Mouse (Mus musculus) A20 (cell line): Measurements from ENCODE around the gene Tex2.

ENCODE experiments used
- DNase-seq: peaks from one replicate; pipeline ENCODE4 v3.0.0-alpha.2; 2011; ENCODE audit warnings: low read depth, low spot score

Gene Tex2

DNA sequence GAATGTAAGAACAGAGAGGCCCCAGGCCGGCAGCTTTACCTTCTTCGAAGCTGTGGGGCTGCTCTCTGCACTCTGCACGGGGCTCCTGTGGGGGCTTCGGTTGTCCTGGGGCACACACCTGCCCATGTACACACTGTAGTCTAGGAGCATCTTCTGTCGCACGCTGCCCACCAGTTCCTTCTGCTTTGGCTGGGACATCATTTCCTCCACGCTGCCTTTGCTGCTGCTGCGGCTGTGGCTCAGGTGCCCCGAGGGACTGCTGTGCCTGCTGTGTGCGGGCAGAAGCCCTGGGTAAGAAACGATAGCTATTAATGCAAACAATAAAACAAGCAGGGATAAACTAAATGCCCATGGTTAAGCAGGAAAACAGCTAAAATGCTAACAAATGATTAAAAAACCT lies 69.1 kb downstream of the Tex2 start:
- DNase-seq, result no peak

GRCm38 (mm10) chr11:106543006-106543405 lies 70.2 kb downstream of the Tex2 start:
- DNase-seq, result no peak

DNA sequence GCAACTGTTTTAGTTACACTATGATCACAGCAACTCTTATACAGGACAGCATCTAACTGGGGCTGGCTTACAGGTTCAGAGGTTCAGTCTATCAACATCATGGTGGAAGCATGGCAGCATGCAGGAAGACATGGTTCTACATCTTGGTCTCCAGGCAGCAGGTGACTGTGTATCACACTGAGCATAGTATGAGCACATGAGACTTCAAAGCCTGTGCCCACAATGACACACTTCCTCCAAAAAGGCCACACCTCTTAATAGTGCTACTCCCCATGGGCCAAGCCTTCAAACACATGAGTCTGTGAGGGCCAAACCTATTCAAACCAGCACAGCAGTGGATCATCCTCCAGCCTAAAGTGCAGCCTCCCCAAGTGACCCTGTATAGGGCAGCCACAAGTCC lies 70.8 kb downstream of the Tex2 start:
- DNase-seq, result peak; percentile 32

DNA sequence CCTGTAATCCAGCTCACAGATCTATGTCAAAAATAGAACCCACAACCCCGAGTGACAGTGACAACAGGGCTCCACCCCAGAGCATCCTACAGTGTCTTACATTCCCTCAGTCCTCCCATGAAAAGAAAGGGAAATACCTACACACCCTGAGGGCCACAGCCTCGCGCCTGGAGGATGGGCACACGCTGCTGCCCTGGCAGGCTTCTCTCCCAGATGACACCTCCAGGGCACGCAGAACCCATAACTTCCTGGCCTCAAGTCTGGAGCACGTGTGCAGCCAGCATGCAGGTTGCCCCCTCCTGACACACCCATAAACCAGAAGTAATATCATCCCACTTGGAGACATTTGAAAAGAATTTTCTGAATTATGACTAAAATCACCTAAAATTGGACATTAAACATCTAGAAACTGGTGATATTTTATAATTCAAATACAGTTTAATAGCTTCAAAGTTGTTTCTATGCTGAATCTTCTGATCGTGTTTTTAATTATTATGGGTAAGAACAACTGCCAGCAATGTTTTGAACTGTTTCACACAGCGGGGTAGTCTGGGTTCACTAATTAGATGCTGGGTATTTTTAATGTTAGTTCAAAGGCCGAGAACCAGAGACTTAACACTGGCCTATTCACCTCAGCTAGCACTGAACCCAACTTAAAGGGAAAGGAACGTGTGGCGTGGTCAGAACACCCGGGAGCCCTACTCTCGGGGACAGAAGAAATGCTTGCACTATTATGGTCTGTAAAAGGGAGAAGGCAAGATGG lies 72.5 kb downstream of the Tex2 start:
- no peak for DNase-seq

GRCm38 (mm10) chr11:106536253-106536912 lies 76.8 kb downstream of the Tex2 start:
- no peak for DNase-seq

GRCm38 (mm10) chr11:106535660-106536252 lies 77.5 kb downstream of the Tex2 start:
- no peak for DNase-seq

DNA sequence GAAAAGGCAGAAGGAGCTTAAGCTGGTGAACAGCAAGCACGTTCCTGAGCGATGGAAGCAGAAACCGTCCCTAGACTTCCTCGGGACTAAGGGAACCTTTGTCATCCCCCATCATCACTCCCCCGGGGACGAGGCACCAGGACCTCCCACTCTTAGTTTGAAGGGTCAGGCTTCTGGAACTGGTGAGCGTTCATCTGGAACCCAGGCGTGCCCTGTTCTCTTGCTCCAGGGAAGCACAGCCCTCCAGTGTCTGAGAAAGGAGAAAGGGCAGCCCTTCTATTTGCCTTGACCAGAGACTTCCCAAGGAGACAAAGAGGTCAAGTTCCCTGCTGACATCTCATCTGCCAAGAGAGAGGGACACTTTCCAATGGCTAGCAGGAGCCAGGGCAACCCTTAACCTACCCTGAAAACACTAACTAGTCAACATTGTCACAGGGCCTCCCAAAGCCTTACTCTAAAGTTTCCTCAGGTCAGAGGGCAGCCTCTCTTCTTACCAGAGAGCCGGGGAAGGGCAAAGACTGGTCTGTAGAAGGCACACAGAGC lies 80.9 kb downstream of the Tex2 start:
- no peak for DNase-seq

DNA sequence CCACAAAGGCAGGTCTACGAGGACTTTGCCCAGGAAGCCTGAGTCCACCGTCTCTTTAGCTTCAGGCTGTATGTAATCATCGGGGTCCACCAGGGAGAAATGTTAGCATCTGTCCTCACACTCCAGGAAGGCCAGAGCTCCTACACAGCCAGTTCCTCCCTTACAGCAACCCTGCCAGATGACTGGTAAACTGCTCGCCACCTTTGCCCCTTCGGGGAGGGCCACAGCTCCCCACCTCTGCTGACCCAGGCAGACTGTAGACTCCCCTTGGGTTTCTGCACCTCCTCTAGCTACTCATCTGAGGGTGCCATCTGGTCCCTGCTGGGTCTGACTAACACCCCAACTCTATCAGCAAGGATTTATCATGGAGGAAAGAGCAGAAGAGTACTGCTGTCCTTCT lies 83.4 kb downstream of the Tex2 start:
- DNase-seq, result no peak

GRCm38 (mm10) chr11:106529113-106529512 lies 84.1 kb downstream of the Tex2 start:
- DNase-seq, result no peak

- no peak for DNase-seq
These were observed 85.3 kb downstream of the Tex2 start for GRCm38 (mm10) chr11:106527926-106528325.

DNA sequence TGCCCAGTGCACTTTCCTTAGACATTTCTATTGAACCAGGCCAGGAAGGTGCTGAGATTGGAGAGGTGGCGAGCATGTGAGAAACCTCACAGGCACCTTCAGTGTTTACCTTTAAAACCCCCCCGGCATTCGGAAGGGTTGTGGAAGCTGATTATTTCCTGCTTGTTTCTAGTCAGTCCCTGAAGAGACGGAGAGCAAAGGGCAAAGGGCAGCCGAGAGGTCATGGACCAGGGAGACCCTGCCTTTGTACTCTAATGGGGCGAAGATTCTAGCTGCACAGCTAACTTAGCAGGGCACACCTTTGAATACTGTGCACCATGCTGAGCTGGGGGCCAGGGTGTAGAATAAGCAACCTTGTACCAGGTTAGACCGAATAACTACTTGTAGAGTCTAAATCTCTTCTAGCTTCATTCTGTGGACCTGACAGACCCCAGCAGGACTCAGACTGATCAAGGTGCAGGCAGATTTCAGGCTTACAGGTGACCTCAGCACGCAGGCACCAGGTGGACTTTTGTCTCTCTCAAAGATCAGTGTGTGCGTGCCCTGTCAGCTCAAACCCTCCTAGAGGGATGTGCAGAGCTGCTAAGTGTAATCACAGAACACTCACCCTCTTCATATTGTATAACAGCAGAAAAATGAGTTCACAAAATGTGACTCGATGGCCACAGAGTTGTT lies 85.9 kb downstream of the Tex2 start:
- no peak for DNase-seq

DNA sequence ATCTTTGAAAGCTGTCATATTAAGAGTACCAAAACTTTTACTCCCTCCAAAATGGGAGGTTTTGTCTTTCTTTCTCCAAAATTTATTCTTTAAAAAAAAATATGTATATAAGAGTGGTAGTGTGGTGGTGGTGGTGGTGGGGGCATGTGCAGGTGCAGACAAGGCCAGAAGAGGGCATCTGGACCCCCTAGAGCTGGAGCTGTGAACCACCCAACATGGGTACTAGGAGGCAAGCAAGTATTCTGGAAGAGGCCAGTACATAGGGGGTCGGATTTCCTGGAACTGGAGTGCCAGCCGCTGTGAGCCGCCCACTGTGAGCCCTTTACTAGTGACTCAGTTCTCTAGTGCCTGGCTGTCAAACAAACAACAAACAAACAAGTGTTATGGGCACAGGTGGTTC lies 90.7 kb downstream of the Tex2 start:
- DNase-seq, result no peak

- DNase-seq, result no peak
These were observed 91.6 kb downstream of the Tex2 start for GRCm38 (mm10) chr11:106521612-106522011.

DNA sequence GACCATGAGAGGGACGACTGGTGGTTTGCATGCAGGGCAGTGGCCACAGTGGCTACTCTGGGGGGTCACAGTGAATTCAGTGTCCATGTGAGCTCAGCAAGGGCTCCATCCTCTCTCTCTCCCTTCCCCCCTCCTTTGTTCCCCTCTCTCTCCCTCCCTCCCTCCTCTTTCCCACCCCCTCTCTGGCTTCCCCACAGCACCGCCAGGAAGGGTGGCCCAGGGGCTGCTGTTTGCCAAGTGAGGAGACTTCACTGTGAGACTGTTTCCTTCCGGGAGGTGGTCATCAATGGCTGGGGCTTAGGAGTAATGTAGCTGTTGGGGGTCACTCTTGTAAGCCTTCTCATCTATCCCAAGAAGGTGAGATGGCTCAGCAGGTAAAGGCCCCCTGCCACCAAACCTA lies 92.8 kb downstream of the Tex2 start:
- no peak for DNase-seq

GRCm38 (mm10) chr11:106519519-106519918 lies 93.7 kb downstream of the Tex2 start:
- no peak for DNase-seq

- no peak for DNase-seq
These were observed 94.8 kb downstream of the Tex2 start for GRCm38 (mm10) chr11:106518391-106518790.

- DNase-seq, result no peak
These were observed 98.0 kb downstream of the Tex2 start for GRCm38 (mm10) chr11:106515079-106515745.

DNA sequence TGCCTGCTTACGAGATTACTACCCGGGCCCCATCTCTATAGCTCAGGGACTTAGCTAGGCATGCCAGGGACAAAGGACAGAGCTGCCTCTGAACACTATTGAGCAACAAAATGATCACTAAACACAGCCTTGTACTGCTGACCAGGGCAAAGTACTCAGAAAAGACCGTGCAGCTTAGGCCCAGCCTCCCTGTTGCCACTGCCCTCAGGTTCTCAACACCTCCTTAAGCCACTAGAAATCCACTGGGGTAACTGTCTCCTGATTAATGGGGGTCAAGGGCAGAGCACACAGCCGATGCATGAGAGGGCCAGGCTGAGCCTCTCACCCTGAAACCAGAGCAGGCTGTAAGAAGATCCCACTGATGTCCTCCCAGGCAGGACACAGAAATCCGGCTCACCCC lies 98.8 kb downstream of the Tex2 start:
- no peak for DNase-seq

DNA sequence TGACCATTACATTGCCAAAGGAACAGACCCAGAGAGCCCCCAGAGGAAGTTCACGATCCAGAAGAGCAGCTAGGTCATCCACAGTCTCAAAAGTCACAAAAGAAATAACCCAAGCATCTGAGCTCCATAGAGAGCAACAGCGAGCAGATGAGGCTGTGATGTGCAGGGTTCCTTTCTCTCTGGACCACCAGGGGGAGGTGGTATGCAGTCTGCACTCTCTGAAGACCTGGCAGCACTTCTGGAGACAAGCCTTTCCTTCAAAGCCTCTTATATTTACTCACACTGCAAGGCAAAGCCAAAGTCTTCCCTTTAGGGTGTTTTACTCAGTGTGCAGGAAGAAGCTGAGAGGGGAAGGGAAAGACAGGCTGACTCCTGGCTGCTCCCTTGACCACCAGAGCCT lies 100.1 kb downstream of the Tex2 start:
- peak; percentile 57 for DNase-seq

GRCm38 (mm10) chr11:106512006-106512390 lies 101.2 kb downstream of the Tex2 start:
- no peak for DNase-seq

DNA sequence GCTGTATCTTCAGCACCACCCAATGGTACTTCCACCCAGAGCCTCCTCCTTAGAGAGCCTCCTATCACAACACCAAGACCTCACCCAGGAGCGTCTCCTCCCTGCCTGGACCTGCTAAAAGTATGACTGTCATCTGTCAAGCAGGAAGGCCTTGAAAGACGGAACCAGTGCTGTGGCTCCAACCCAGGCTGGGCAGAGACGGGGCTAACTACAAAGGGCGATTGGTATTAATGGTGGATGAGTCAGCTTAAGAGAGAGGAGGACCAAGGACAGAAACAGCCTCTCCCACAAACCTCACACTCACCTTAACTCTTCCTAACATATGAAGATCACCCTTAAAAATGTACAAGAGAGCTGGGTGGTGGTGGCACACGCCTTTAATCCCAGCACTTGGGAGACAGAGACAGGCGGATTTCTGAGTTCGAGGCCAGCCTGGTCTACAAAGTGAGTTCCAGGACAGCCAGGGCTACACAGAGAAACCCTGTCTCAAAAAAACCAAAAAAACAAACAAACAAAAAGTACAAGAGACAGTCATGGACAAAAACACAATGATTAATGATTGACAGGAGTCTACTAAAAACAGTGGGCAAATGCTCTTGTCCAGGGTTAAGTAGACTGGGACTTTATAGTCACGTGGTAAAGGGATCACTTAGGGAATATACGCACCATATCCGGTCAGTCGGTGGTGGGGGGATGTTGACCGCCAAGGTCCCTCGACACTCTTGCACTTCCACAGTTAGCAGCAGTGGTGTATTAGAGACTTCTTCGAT lies 101.8 kb downstream of the Tex2 start:
- no peak for DNase-seq
